Mouse (Mus musculus): ENCODE results near the gene Htra3. TPM values are rescaled to one million over a fixed set of nuclear protein-coding genes. Genes with fewer than 3 reads are reported as not detected.

Htra3 gene
- polyA plus RNA-seq, 1 experiment from 2014 or later, result 18.1 TPM

DNA sequence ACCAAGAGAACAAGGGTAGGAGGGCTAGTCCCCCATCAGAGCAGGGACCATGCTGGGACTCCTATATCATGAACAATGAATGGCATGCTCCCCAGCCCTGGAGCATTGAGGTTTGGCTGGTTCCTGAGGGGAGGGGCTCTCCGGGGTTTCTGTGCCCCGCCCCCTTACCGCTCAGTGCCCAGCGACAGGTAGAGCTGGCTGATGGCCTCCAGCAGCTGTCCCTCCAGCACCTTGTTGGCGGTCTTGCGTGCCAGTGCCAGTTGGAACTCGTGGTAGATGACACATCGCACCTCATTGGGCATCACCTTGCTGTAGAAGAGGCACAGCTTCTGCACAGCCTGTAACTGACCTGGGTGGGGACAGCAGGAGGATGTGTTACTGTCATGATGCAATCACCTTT lies 23.6 kb upstream of the Htra3 start:
- H3K36me3 ChIP-seq (replicated peaks; ENCODE audit: control insufficient read depth, insufficient read depth), result no peaks in the 10 kb centered on the region
- WGBS, result 84% methylated on average over 8 of the region's 8 CpGs
- H3K4me2 ChIP-seq (replicated peaks), result no peak overlapping the region
- no peak for ATAC-seq (ENCODE audit: low FRiP score)
- no peak for DNase-seq (ENCODE audit: low spot score)
- H3K4me3 ChIP-seq (replicated peaks; ENCODE audit: low read length), result no peak overlapping the region
- H3K9me3 ChIP-seq (ENCODE audit: control insufficient read depth, low read length), result no peaks in the 10 kb centered on the region
- H3K9ac ChIP-seq, result no peak overlapping the region
- no peaks in the 10 kb centered on the region for H3K27me3 ChIP-seq (ENCODE audit: control insufficient read depth, insufficient read depth, low read length)
- H3K4me1 ChIP-seq (replicated peaks; ENCODE audit: control insufficient read depth, insufficient read depth, low read length), result no peaks in the 10 kb centered on the region
- no peak overlapping the region for H3K27ac ChIP-seq

DNA sequence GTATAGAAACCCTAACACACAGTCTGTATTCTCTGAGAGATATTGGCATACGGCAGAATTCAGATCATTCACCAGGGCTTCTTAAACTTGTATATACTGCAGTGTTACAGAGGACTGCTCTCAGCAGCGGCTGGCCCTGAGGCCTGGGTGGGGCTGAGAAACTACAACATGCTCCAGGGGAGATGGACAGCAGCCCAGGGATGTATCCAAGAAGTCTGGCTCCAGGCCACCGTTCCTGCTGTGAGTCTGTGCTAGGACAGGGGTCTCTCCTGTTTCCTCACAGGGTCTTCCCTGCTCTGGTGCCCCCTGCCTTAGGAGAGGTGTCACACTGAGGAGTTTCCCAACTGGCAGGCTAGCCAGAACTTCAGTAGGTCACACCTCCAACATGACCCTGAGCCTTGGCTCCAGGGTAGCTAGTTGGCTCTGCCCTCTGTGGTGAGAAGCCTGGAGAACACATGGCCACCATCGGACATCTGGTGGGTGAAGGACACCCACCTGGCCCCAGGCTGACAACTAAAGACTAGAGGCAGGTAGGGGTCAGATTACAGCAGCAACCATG lies 23.1 kb upstream of the Htra3 start:
- H3K4me1 ChIP-seq (replicated peaks; ENCODE audit: control insufficient read depth, insufficient read depth, low read length), result no peaks in the 10 kb centered on the region
- H3K9me3 ChIP-seq (ENCODE audit: control insufficient read depth, low read length), result no peaks in the 10 kb centered on the region
- no peak for DNase-seq (ENCODE audit: low spot score)
- no peak overlapping the region for H3K27ac ChIP-seq
- H3K4me2 ChIP-seq (replicated peaks), result no peak overlapping the region
- no peak overlapping the region for H3K9ac ChIP-seq
- no peaks in the 10 kb centered on the region for H3K27me3 ChIP-seq (ENCODE audit: control insufficient read depth, insufficient read depth, low read length)
- WGBS, result 87% methylated on average over 4 of the region's 4 CpGs
- no peak overlapping the region for H3K4me3 ChIP-seq (replicated peaks; ENCODE audit: low read length)
- no peak for ATAC-seq (ENCODE audit: low FRiP score)
- H3K36me3 ChIP-seq (replicated peaks; ENCODE audit: control insufficient read depth, insufficient read depth), result no peaks in the 10 kb centered on the region

DNA sequence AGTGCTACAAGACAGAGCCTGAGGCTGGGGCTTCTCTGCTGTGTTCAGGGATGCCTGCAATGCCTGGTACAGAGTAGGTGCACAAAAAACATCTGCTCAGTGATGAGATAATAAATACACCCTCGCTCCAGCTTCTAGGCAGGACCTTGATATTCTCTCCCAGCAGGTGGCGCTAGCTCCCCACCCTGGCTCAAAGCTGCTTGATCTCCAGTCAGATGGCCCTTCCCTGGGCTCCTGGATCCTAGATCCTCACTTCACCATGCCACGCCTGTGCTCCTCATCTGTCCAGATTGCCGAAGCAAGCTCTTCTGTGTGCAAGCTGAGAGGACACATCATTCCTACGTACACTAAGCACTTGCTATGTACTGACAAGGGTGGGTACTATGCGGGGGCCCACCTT lies 21.5 kb upstream of the Htra3 start:
- no peak overlapping the region for H3K9ac ChIP-seq
- H3K4me1 ChIP-seq (replicated peaks; ENCODE audit: control insufficient read depth, insufficient read depth, low read length), result no peaks in the 10 kb centered on the region
- no peak overlapping the region for H3K4me2 ChIP-seq (replicated peaks)
- DNase-seq (ENCODE audit: low spot score) (peak; percentile 56), ATAC-seq (ENCODE audit: low FRiP score) (no peak)
- H3K27ac ChIP-seq, result no peak overlapping the region
- no peaks in the 10 kb centered on the region for H3K27me3 ChIP-seq (ENCODE audit: control insufficient read depth, insufficient read depth, low read length)
- H3K36me3 ChIP-seq (replicated peaks; ENCODE audit: control insufficient read depth, insufficient read depth), result no peaks in the 10 kb centered on the region
- H3K9me3 ChIP-seq (ENCODE audit: control insufficient read depth, low read length), result no peaks in the 10 kb centered on the region
- H3K4me3 ChIP-seq (replicated peaks; ENCODE audit: low read length), result no peak overlapping the region
- WGBS, result 48% methylated on average over 6 of the region's 6 CpGs

DNA sequence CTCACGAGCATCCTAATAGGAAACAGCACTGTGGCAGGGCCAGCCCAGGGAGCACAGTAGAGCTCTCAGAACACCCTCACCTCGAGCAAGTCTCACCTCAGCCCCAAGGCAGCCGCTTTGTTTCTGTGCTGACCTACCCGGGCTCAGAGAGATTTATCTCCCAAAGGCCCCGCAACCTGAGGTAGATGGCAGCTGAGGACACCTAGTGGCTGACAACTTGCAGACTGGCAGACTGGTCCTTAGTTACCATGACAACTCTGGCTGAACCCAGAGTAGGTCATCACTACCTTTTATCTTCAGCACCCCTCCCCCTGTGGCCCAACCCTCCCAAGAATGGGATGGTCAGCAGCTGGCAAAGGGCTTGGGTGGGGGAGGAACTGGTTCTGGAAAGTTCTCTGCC lies 16.2 kb upstream of the Htra3 start:
- no peaks in the 10 kb centered on the region for H3K36me3 ChIP-seq (replicated peaks; ENCODE audit: control insufficient read depth, insufficient read depth)
- H3K9me3 ChIP-seq (ENCODE audit: control insufficient read depth, low read length), result no peaks in the 10 kb centered on the region
- H3K4me1 ChIP-seq (replicated peaks; ENCODE audit: control insufficient read depth, insufficient read depth, low read length), result no peaks in the 10 kb centered on the region
- H3K4me2 ChIP-seq (replicated peaks), result no peak overlapping the region
- H3K27me3 ChIP-seq (ENCODE audit: control insufficient read depth, insufficient read depth, low read length), result no peaks in the 10 kb centered on the region
- H3K27ac ChIP-seq, result no peak overlapping the region
- no peak overlapping the region for H3K9ac ChIP-seq
- no peak overlapping the region for H3K4me3 ChIP-seq (replicated peaks; ENCODE audit: low read length)
- WGBS, result 35% methylated on average over 5 of the region's 5 CpGs
- DNase-seq (ENCODE audit: low spot score) (no peak), ATAC-seq (ENCODE audit: low FRiP score) (no peak)

DNA sequence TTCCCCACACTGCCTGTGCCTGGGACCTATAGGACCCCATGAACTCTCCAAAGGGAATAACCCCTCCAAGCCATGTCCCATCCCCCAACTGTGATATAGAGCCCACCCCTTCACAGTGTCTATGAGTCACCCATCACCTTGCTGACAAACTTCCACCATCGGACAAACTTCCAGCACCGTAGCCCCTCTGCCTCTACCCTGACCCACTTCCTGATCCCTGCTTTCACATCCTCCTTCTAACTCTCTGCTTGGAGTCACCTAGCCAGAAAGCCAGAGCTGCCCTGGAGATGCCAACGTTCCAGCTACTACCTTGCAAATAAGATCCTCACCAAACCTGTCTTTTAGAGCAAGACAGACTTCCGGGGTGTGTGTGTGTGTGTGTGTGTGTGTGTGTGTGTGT lies 14.1 kb upstream of the Htra3 start:
- ATAC-seq (ENCODE audit: low FRiP score) (no peak), DNase-seq (ENCODE audit: low spot score) (no peak)
- Histone ChIP-seq H3K4me3 (replicated peaks; ENCODE audit: low read length) (no peak overlapping the region), H3K27me3 (ENCODE audit: control insufficient read depth, insufficient read depth, low read length) (no peaks in the 10 kb centered on the region), H3K9ac (no peak overlapping the region), H3K4me1 (replicated peaks; ENCODE audit: control insufficient read depth, insufficient read depth, low read length) (no peaks in the 10 kb centered on the region), H3K4me2 (replicated peaks) (no peak overlapping the region), H3K9me3 (ENCODE audit: control insufficient read depth, low read length) (no peaks in the 10 kb centered on the region), H3K27ac (no peak overlapping the region), H3K36me3 (replicated peaks; ENCODE audit: control insufficient read depth, insufficient read depth) (no peaks in the 10 kb centered on the region)
- 85% methylated on average over 4 of the region's 4 CpGs for WGBS

DNA sequence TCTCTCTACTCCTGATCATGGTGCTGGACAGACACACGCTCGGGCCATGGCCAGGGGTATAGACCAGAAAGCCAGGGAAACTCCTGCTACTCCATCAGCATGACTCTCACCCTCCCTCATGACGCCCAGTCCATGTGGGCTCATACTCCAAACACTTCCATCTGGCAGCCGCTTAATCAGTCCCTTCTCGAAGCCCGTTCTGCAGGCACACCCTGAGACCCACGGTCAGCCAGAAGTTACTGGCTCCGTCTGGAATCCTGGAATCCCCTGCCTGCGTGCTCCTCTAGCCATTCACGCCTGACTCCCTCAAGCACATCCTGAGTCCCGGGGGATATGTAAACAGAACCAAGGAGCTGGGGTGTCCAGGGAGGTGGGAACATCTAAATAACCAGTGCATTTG lies 11.7 kb upstream of the Htra3 start:
- ATAC-seq (ENCODE audit: low FRiP score) (no peak), DNase-seq (ENCODE audit: low spot score) (no peak)
- no peak overlapping the region for H3K27ac ChIP-seq
- no peak overlapping the region for H3K4me2 ChIP-seq (replicated peaks)
- no peaks in the 10 kb centered on the region for H3K27me3 ChIP-seq (ENCODE audit: control insufficient read depth, insufficient read depth, low read length)
- H3K36me3 ChIP-seq (replicated peaks; ENCODE audit: control insufficient read depth, insufficient read depth), result no peaks in the 10 kb centered on the region
- no peaks in the 10 kb centered on the region for H3K9me3 ChIP-seq (ENCODE audit: control insufficient read depth, low read length)
- H3K4me3 ChIP-seq (replicated peaks; ENCODE audit: low read length), result no peak overlapping the region
- H3K4me1 ChIP-seq (replicated peaks; ENCODE audit: control insufficient read depth, insufficient read depth, low read length), result 0 out of 2 replicates have a peak, but pooled peaks cover 4% of the 10 kb centered on the region
- no peak overlapping the region for H3K9ac ChIP-seq
- WGBS, result 70% methylated on average over 11 of the region's 11 CpGs

DNA sequence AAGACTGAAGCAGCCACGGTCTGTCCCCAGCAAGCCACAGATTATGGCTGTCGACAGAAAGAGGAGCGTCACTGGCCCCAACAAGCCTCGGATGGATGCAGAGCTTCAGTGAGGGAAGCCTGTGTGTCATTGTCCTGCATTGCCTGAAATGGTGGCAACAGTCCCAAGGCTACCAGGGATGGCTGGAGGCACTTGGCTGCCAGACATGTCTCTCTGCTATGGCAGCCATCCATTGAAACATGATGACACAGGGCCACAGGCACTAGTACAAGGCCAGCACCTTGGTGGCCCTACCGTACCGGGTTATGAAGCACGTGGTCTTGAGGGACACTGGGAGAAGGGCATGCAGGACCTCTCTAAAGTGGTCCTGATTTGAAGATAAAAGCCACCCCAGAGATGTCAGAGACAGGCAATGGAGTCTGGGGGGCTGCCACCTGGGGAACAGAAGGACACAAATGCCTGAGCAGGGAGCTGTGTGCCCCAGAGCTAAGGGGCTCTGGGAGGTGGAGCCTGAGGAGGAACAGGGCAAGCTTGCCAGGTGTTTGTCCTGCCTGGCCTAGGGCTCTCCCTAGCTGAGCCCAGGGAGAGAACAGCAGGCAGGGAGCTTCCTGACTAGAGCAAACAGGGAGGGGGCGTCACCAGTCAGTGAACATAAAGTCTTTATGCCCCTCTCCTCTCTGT lies 11.0 kb upstream of the Htra3 start:
- H3K36me3 ChIP-seq (replicated peaks; ENCODE audit: control insufficient read depth, insufficient read depth), result no peaks in the 10 kb centered on the region
- H3K4me2 ChIP-seq (replicated peaks), result no peak overlapping the region
- no peak overlapping the region for H3K9ac ChIP-seq
- 82% methylated on average over 8 of the region's 8 CpGs for WGBS
- H3K9me3 ChIP-seq (ENCODE audit: control insufficient read depth, low read length), result no peaks in the 10 kb centered on the region
- H3K4me3 ChIP-seq (replicated peaks; ENCODE audit: low read length), result no peak overlapping the region
- no peaks in the 10 kb centered on the region for H3K27me3 ChIP-seq (ENCODE audit: control insufficient read depth, insufficient read depth, low read length)
- H3K27ac ChIP-seq, result no peak overlapping the region
- DNase-seq (ENCODE audit: low spot score) (no peak), ATAC-seq (ENCODE audit: low FRiP score) (no peak)
- 0 out of 2 replicates have a peak, but pooled peaks cover 4% of the 10 kb centered on the region for H3K4me1 ChIP-seq (replicated peaks; ENCODE audit: control insufficient read depth, insufficient read depth, low read length)

DNA sequence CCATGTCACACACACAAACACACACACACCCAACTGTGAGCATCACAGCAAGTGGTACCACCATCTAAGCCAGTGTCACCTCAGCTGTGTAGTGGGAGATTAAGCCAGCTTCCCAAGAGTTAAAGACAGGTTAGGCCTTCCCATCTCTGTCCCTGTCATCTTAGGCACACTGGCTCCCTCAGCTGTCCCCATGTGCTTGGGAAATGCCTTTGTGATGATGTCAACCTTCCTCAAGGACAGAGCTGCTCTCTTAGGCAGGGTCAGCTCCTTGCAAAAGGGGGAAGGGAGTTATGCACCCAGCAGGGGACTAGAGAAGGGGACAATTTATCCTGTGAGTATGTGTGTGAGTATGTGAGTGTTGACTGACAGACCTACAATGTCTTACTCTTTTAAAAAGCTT lies 9.8 kb upstream of the Htra3 start:
- no peak overlapping the region for H3K4me2 ChIP-seq (replicated peaks)
- no peaks in the 10 kb centered on the region for H3K27me3 ChIP-seq (ENCODE audit: control insufficient read depth, insufficient read depth, low read length)
- H3K27ac ChIP-seq, result no peak overlapping the region
- H3K4me1 ChIP-seq (replicated peaks; ENCODE audit: control insufficient read depth, insufficient read depth, low read length), result 0 out of 2 replicates have a peak, but pooled peaks cover 4% of the 10 kb centered on the region
- DNase-seq (ENCODE audit: low spot score) (no peak), ATAC-seq (ENCODE audit: low FRiP score) (no peak)
- no peak overlapping the region for H3K4me3 ChIP-seq (replicated peaks; ENCODE audit: low read length)
- no peaks in the 10 kb centered on the region for H3K36me3 ChIP-seq (replicated peaks; ENCODE audit: control insufficient read depth, insufficient read depth)
- no peak overlapping the region for H3K9ac ChIP-seq
- no peaks in the 10 kb centered on the region for H3K9me3 ChIP-seq (ENCODE audit: control insufficient read depth, low read length)

DNA sequence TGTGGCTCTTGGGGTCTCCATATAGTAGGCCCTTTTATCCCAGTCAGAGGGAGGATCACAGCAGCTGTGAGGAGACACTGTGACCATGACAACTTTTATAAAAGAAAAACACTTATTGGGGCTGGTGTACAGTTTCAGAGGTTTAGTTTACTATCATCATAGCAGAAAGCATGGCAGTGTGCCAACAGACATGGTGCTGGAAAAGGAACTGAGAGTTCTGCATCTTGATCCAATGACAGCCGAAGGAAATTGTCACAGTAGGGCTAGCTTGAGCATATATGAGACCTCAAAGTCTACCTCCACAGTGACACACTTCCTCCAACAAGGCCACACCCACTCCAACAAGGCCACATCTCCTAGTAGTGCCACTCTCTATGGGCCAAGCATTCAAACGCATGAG lies 9.3 kb upstream of the Htra3 start:
- H3K9ac ChIP-seq, result no peak overlapping the region
- WGBS, result 87% methylated on average over 2 of the region's 2 CpGs
- H3K4me2 ChIP-seq (replicated peaks), result no peak overlapping the region
- no peaks in the 10 kb centered on the region for H3K9me3 ChIP-seq (ENCODE audit: control insufficient read depth, low read length)
- H3K27me3 ChIP-seq (ENCODE audit: control insufficient read depth, insufficient read depth, low read length), result no peaks in the 10 kb centered on the region
- no peaks in the 10 kb centered on the region for H3K36me3 ChIP-seq (replicated peaks; ENCODE audit: control insufficient read depth, insufficient read depth)
- DNase-seq (ENCODE audit: low spot score) (no peak), ATAC-seq (ENCODE audit: low FRiP score) (no peak)
- H3K4me3 ChIP-seq (replicated peaks; ENCODE audit: low read length), result no peak overlapping the region
- 0 out of 2 replicates have a peak, but pooled peaks cover 4% of the 10 kb centered on the region for H3K4me1 ChIP-seq (replicated peaks; ENCODE audit: control insufficient read depth, insufficient read depth, low read length)
- H3K27ac ChIP-seq, result no peak overlapping the region

DNA sequence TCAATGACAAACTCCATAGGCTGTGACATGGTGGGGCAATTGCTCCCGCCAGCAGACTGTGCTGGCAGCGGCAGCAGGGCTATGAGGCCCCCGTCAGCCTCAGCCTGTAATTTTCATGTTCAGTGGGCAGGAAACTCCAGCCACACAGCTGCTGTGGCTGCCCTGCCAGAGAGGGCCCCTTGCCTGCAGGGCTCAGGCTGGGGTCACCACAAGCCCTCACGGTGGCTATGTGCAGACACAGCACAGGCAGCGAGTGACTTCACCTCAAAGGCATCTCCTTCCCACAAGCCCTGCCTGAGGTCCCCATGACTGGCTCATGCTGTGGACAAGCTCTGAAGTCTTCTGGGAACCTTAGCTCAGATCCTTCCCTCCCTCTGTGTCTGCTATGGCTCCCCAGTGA lies 7.5 kb upstream of the Htra3 start:
- Histone ChIP-seq H3K27me3 (ENCODE audit: control insufficient read depth, insufficient read depth, low read length) (no peaks in the 10 kb centered on the region), H3K9me3 (ENCODE audit: control insufficient read depth, low read length) (no peaks in the 10 kb centered on the region), H3K4me2 (replicated peaks) (no peak overlapping the region), H3K4me1 (replicated peaks; ENCODE audit: control insufficient read depth, insufficient read depth, low read length) (0 out of 2 replicates have a peak, but pooled peaks cover 4% of the 10 kb centered on the region), H3K4me3 (replicated peaks; ENCODE audit: low read length) (no peak overlapping the region), H3K36me3 (replicated peaks; ENCODE audit: control insufficient read depth, insufficient read depth) (no peaks in the 10 kb centered on the region), H3K9ac (no peak overlapping the region), H3K27ac (no peak overlapping the region)
- WGBS, result 59% methylated on average over 5 of the region's 5 CpGs
- ATAC-seq (ENCODE audit: low FRiP score) (no peak), DNase-seq (ENCODE audit: low spot score) (no peak)

Data from hindbrain, embryonic 14.5 days (tissue).